Mouse (Mus musculus) megakaryocyte, embryonic 14.5 days (primary cell): ENCODE results near the gene Gucd1.

Experiments used
- FLI1 ChIP-seq: IDR thresholded peaks from 2 replicates; pipeline ENCODE4 v1.6.1; 2012; ENCODE audit warnings: low read length, inconsistent platforms, mixed read lengths
- GATA1 ChIP-seq: IDR thresholded peaks from 3 replicates; pipeline ENCODE4 v1.6.1; 2012; ENCODE audit warnings: mixed read lengths, low read length, inconsistent platforms, borderline replicate concordance

- TF ChIP-seq GATA1 (no peak), FLI1 (no peak)
Measured at GRCm38 (mm10) chr10:75484767-75485166, 33.0 kb downstream of the Gucd1 start.
